Mouse (Mus musculus) brain, embryonic 14.5 days (tissue): Measurements from ENCODE around the gene Chsy1.

Source experiments
- CTCF ChIP-seq: fragments of 200-500 bp; IDR thresholded peaks from 2 replicates; pipeline ENCODE4 v1.5.1; 2012; ENCODE audit warnings: inconsistent platforms, mild to moderate bottlenecking, moderate library complexity, borderline replicate concordance; ENCODE audit not compliant: insufficient read depth, insufficient read length; ENCODE audit errors: extremely low read depth
- POLR2A ChIP-seq: fragments of 200-500 bp; IDR thresholded peaks from 2 replicates; pipeline ENCODE4 v1.6.1; 2012; ENCODE audit warnings: mild to moderate bottlenecking, inconsistent platforms, borderline replicate concordance; ENCODE audit not compliant: poor library complexity, insufficient read depth, insufficient read length, severe bottlenecking; ENCODE audit errors: extremely low read depth

DNA sequence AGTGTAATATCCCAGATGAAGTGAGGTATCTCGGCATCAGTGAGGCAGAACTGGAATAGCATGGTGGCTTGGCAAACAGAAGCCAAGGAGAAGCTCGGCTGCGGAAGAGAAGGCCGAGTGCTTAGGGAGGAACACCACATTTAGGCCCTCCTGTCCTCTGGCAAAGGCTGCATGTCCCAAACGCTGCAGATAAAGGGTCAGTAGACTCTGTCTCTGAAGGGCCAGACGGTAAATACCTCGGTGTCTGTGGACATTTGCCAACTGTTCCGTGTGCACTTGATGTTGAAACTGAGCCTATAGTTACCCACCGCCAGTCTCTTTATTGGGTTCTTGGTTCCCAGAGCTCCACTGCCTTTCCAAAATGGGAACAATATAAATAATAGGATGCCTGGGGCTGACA, 48.1 kb downstream of the Chsy1 start:
- TF ChIP-seq CTCF, result no peak
- TF ChIP-seq POLR2A, result no peak
